Mouse (Mus musculus) ES-CJ7 (cell line): Measurements from ENCODE around the gene Sned1.
A peak's percentile ranks its signal among the peaks of the same experiment; 100 is the strongest.

Source experiments
- DNase-seq: peaks from one replicate; pipeline ENCODE4 v3.0.0; 2011; ENCODE audit warnings: low read depth, low spot score

Sned1 gene

GRCm38 (mm10) chr1:93305581-93306337, 70.1 kb downstream of the Sned1 start, which contains the start of gene Mterf4:
Mterf4 (minus strand) TSS chr1:93305915.
- DNase-seq: peak; percentile 92

- no peak for DNase-seq
These were observed 88.3 kb downstream of the Sned1 start for GRCm38 (mm10) chr1:93323973-93324372.

GRCm38 (mm10) chr1:93326446-93326845, 90.8 kb downstream of the Sned1 start:
- DNase-seq: no peak

- DNase-seq: no peak
These were observed 99.0 kb downstream of the Sned1 start for GRCm38 (mm10) chr1:93334621-93335020.

- DNase-seq: peak; percentile 99
These were observed 107.2 kb downstream of the Sned1 start, which contains the start of the genes Ppp1r7 and Pask for GRCm38 (mm10) chr1:93342648-93343503. Ppp1r7 (plus strand) TSS chr1:93342854. Pask (minus strand) TSS chr1:93343482.

- DNase-seq: peak; percentile 99
These were observed 107.9 kb downstream of the Sned1 start for GRCm38 (mm10) chr1:93343504-93344047.

GRCm38 (mm10) chr1:93347176-93347575, 111.5 kb downstream of the Sned1 start:
- DNase-seq: no peak

- no peak for DNase-seq
These were observed 114.1 kb downstream of the Sned1 start for GRCm38 (mm10) chr1:93349701-93350100.
